Mouse (Mus musculus) embryonic facial prominence, embryonic 13.5 days (tissue): ENCODE results near the gene Foxm1. TPM values are rescaled to one million over a fixed set of nuclear protein-coding genes. Genes with fewer than 3 reads are reported as not detected.

Source experiments
- ATAC-seq: fragments of 200-750 bp; cut with Nextera tagmentation; 2 replicates; pipeline ENCODE4 v1.8.0; 2017; ENCODE audit warnings: low read depth; ENCODE audit not compliant: insufficient number of reproducible peaks, insufficient read depth, low FRiP score, low TSS enrichment
- H3K27ac ChIP-seq: fragments of 300-500 bp; sonication (generic); 2 replicates; pipeline ENCODE4 v1.5.1; 2015; ENCODE audit warnings: moderate library complexity, mild to moderate bottlenecking, inconsistent platforms
- H3K27me3 ChIP-seq: fragments of 300-500 bp; sonication (generic); 2 replicates; pipeline ENCODE4 v1.6.1; 2015; ENCODE audit warnings: mild to moderate bottlenecking, inconsistent platforms
- H3K36me3 ChIP-seq: fragments of 300-500 bp; sonication (generic); 2 replicates; pipeline ENCODE4 v1.6.1; 2015; ENCODE audit warnings: mild to moderate bottlenecking, inconsistent platforms
- H3K4me1 ChIP-seq: fragments of 300-500 bp; sonication (generic); 2 replicates; pipeline ENCODE4 v1.6.1; 2015; ENCODE audit warnings: inconsistent platforms
- H3K4me2 ChIP-seq: fragments of 300-500 bp; sonication (generic); 2 replicates; pipeline ENCODE4 v1.6.1; 2015; ENCODE audit warnings: moderate library complexity, mild to moderate bottlenecking, inconsistent platforms
- H3K4me3 ChIP-seq: fragments of 300-500 bp; sonication (generic); 2 replicates; pipeline ENCODE4 v1.5.1; 2015; ENCODE audit warnings: mild to moderate bottlenecking, inconsistent platforms
- H3K9ac ChIP-seq: fragments of 300-500 bp; sonication (generic); 2 replicates; pipeline ENCODE4 v1.6.1; 2015; ENCODE audit warnings: mild to moderate bottlenecking, inconsistent platforms
- H3K9me3 ChIP-seq: fragments of 300-500 bp; sonication (generic); 2 replicates; pipeline ENCODE4 v1.6.1; 2016; ENCODE audit warnings: inconsistent platforms
- WGBS: fragments of 180-500 bp; shearing (Covaris S2); methylation state at CpG from one replicate; pipeline ENCODE4 v1.1.7; 2015; ENCODE audit warnings: mixed read lengths; 5-methylcytosine and 5-hydroxymethylcytosine counted together
- polyA plus RNA-seq: library from polyadenylated mRNA; unstranded; fragments of >200 nt; fragmentation: Nextera tagmentation; extraction: Ambion mirVana; gene quantifications from 2 replicates; pipeline ENCODE4 v1.2.1, GENCODE M21; 2015

The Foxm1 gene
- polyA plus RNA-seq, 1 experiment from 2014 or later: 38.6 TPM

DNA sequence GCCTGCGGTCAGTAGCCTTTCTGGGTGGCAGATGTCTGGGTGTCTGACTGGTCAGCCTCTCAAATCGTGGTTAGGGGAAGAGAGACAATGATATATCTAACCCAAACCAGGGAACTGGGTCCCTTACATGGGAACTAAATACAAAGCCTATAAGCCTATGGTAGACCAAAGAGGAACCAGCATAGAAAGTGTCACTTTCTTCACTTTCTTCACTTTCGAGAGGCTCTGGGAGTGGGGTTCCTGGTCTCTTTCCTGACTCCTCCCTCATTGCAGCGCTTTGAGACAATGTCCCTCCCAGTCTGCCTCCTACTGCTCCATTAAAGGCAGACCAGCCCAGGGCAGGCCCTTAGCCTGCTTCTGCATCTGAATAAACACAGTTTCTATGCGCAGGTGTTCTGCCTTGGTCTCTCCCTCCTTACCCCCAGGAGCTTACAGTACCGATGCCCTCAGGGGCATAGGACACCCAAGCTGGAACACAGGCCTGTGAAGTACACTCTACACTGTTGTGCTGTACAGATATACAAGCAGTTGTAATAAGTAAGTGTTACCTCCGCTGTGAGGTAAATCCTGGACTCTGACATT is 45.9 kb downstream of the Foxm1 start:
- Histone ChIP-seq H3K4me1 (no peaks in the 10 kb centered on the region), H3K27me3 (no peaks in the 10 kb centered on the region), H3K9ac (no peak overlapping the region), H3K36me3 (peaks cover 70% of the 10 kb centered on the region), H3K4me2 (no peak overlapping the region), H3K27ac (no peak overlapping the region), H3K4me3 (no peak overlapping the region), H3K9me3 (no peaks in the 10 kb centered on the region)
- no peak for ATAC-seq
- WGBS: 86% methylated on average over 7 of the region's 7 CpGs

GRCm38 (mm10) chr6:128410305-128410704 is 47.5 kb downstream of the Foxm1 start:
- H3K9ac ChIP-seq: no peak overlapping the region
- H3K27me3 ChIP-seq: no peaks in the 10 kb centered on the region
- H3K9me3 ChIP-seq: no peaks in the 10 kb centered on the region
- no peak overlapping the region for H3K4me2 ChIP-seq
- no peak overlapping the region for H3K27ac ChIP-seq
- no peak overlapping the region for H3K4me3 ChIP-seq
- H3K36me3 ChIP-seq: peaks cover 69% of the 10 kb centered on the region
- H3K4me1 ChIP-seq: no peaks in the 10 kb centered on the region
- 94% methylated on average over 13 of the region's 13 CpGs for WGBS
- no peak for ATAC-seq

DNA sequence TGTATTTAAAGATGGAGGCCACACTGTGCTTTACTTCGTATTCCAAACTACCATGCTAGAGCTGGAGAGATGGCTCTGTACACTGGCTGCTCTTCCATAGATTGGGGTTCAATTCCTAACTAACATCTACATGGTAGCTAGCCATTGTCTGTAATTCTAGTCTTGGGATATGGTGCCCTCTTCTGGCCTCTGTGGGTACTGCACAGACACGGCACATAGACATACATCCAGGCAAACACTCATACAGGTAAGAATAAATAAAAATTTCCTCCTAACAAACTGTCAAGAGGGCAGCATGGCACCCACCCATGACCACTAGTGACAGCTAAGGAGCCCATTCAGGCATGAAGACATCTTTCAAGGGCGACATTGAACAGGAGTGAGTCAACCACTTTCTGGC is 48.3 kb downstream of the Foxm1 start:
- H3K9me3 ChIP-seq: no peaks in the 10 kb centered on the region
- H3K9ac ChIP-seq: no peak overlapping the region
- no peak for ATAC-seq
- H3K27me3 ChIP-seq: no peaks in the 10 kb centered on the region
- peaks cover 70% of the 10 kb centered on the region for H3K36me3 ChIP-seq
- H3K4me3 ChIP-seq: no peak overlapping the region
- H3K27ac ChIP-seq: no peak overlapping the region
- H3K4me2 ChIP-seq: no peak overlapping the region
- WGBS: 17% methylated on average over 3 of the region's 3 CpGs
- no peaks in the 10 kb centered on the region for H3K4me1 ChIP-seq

DNA sequence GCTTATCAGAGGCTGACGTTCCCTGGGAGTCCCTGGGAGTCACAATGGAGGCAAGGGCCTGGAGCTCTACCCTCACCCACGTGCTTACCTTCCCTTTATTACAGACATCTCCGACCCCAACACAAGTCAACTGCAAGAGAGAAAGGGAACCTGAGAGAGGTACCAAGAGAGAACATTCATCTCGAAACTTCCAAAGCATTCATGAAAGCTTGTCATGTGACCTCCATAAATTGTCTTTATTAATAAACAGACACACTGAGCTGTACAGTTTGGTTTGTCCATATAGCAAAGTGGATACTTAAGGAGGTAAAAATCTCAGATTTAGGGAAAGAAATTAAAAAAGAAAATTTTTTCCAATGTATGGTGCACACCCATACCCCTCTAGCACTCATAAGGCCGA is 53.4 kb downstream of the Foxm1 start:
- no peak for ATAC-seq

GRCm38 (mm10) chr6:128418076-128418475 is 55.3 kb downstream of the Foxm1 start:
- Histone ChIP-seq H3K9ac (no peak overlapping the region), H3K9me3 (no peaks in the 10 kb centered on the region), H3K27me3 (no peaks in the 10 kb centered on the region), H3K4me3 (no peak overlapping the region), H3K4me2 (no peak overlapping the region), H3K4me1 (no peaks in the 10 kb centered on the region), H3K27ac (no peak overlapping the region), H3K36me3 (peaks cover 19% of the 10 kb centered on the region)
- WGBS: 82% methylated on average over 1 of the region's 1 CpGs
- ATAC-seq: no peak

More for the DNA sequence above, 53.4 kb downstream of the Foxm1 start:
- Histone ChIP-seq H3K4me2 (no peak overlapping the region), H3K9me3 (no peaks in the 10 kb centered on the region), H3K36me3 (peaks cover 32% of the 10 kb centered on the region), H3K27ac (no peak overlapping the region), H3K4me3 (no peak overlapping the region), H3K9ac (no peak overlapping the region), H3K27me3 (no peaks in the 10 kb centered on the region), H3K4me1 (no peaks in the 10 kb centered on the region)
- WGBS: 92% methylated on average over 5 of the region's 5 CpGs

DNA sequence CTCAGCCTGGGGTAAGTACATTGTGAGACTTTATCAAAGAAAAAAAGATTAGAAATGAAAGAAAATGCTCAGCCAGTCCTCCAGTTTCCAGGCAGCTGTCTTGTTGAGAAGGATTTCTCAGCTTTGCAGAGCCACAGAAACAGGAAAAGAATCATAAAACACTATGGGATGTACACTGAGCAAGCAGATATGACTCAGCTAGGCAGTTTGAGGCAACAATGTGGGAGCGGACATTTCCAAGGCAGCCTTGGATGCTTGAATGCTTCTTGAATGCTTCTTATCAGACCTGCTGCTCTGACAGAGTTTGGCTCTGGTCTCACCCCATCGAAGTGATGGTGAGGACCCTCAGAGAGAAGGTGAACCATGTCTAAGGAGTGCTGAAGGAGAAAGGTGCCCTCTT is 58.3 kb downstream of the Foxm1 start:
- Histone ChIP-seq H3K9me3 (no peaks in the 10 kb centered on the region), H3K4me2 (no peak overlapping the region), H3K36me3 (peaks cover 10% of the 10 kb centered on the region), H3K27me3 (no peaks in the 10 kb centered on the region), H3K9ac (no peak overlapping the region), H3K4me1 (peaks cover 2% of the 10 kb centered on the region; the same call in 1 of the 2 replicates), H3K4me3 (no peak overlapping the region), H3K27ac (no peak overlapping the region)
- WGBS: 90% methylated on average over 2 of the region's 2 CpGs
- no peak for ATAC-seq

GRCm38 (mm10) chr6:128421480-128421879 is 58.7 kb downstream of the Foxm1 start:
- H3K4me3 ChIP-seq: no peak overlapping the region
- H3K9ac ChIP-seq: no peak overlapping the region
- no peak for ATAC-seq
- no peaks in the 10 kb centered on the region for H3K27me3 ChIP-seq
- H3K27ac ChIP-seq: no peak overlapping the region
- H3K9me3 ChIP-seq: no peaks in the 10 kb centered on the region
- 83% methylated on average over 3 of the region's 3 CpGs for WGBS
- peaks cover 2% of the 10 kb centered on the region; the same call in 1 of the 2 replicates for H3K4me1 ChIP-seq
- H3K36me3 ChIP-seq: peaks cover 10% of the 10 kb centered on the region
- no peak overlapping the region for H3K4me2 ChIP-seq

GRCm38 (mm10) chr6:128423496-128424268 is 60.9 kb downstream of the Foxm1 start:
- ATAC-seq: no peak
- 47% methylated on average over 16 of the region's 16 CpGs for WGBS
- peaks cover 22% of the 10 kb centered on the region for H3K36me3 ChIP-seq

DNA sequence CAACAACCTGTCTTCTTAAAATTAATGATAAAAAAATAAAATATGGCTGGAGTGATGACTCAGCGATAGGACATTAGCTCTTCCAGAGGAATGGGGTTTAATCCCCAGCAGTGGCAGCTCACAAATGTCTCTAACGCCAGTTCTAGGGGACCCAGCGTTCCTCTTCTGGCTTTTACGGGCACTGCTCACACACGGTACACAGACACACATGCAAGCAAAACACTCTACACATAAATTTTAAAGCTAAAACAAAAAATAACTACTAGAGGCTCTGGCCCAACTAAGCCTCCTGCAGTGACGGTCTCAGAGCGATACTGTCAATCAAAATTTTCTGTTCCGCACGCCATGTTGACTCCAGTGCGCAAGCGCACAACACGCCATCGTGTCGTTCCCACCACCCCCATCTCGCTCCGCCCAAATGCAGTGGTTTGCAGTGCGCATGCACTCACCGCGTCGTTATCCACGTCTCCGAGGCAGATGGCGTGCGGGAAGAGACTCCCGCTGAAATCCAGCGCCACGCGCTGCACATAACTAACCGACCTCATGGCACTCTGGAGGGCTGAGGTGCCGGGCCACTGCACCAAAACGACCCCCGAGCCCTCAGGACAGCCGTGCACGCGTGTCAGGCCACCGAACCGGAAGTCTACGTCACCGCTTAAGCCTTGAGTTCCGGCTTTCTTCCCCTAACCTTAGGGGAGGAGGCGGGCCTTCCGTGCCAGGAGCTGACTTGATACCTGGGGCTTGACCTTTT is 61.7 kb downstream of the Foxm1 start, which contains the start of gene Itfg2:
Gene Itfg2 (minus strand): TSS at position 663 of the 751 bp plus-strand sequence.
- ATAC-seq: peak; percentile 90
- peaks cover 29% of the 10 kb centered on the region for H3K36me3 ChIP-seq
- no peaks in the 10 kb centered on the region for H3K27me3 ChIP-seq
- peak within 1 kb of the TSS; percentile 77 for H3K9ac ChIP-seq
- H3K4me2 ChIP-seq: peak within 1 kb of the TSS; percentile 64
- under 1% methylated on average over 42 of the region's 42 CpGs for WGBS
- peak within 1 kb of the TSS; percentile 66 for H3K4me3 ChIP-seq
- H3K9me3 ChIP-seq: no peaks in the 10 kb centered on the region
- H3K27ac ChIP-seq: peak within 1 kb of the TSS; percentile 95
- peaks cover 2% of the 10 kb centered on the region; the same call in 1 of the 2 replicates for H3K4me1 ChIP-seq

More at GRCm38 (mm10) chr6:128423496-128424268, 60.9 kb downstream of the Foxm1 start:
- no peaks in the 10 kb centered on the region for H3K27me3 ChIP-seq
- H3K9me3 ChIP-seq: no peaks in the 10 kb centered on the region
- H3K4me2 ChIP-seq: peak overlapping the region; percentile 64
- H3K9ac ChIP-seq: peak overlapping the region; percentile 77
- H3K4me3 ChIP-seq: peak overlapping the region; percentile 66
- peaks cover 2% of the 10 kb centered on the region; the same call in 1 of the 2 replicates for H3K4me1 ChIP-seq
- H3K27ac ChIP-seq: peak overlapping the region; percentile 95

DNA sequence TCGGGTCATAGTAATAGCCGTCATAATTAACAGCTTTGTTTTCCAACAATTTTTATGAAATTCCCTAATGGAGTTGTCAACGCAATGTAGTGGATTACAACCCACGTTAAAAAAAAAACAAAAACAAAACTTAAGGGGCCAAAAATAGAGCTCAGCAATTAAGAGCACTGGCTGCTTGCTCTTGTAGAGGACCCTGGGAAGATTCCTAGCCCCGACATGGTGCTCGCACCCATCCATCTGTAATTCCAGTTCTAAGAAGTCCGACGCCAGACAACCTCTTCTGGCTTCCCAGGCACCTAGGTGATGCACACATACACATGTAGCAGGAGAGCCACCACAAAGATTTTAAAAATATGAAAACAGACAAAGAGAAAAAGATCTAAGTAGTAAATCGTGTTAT is 62.3 kb downstream of the Foxm1 start:
- Histone ChIP-seq H3K4me3 (peak overlapping the region; percentile 66), H3K4me2 (peak overlapping the region; percentile 64), H3K36me3 (peaks cover 31% of the 10 kb centered on the region), H3K27ac (peak overlapping the region; percentile 95), H3K9ac (peak overlapping the region; percentile 77), H3K27me3 (no peaks in the 10 kb centered on the region), H3K4me1 (peaks cover 2% of the 10 kb centered on the region; the same call in 1 of the 2 replicates), H3K9me3 (no peaks in the 10 kb centered on the region)
- ATAC-seq: no peak
- 15% methylated on average over 9 of the region's 9 CpGs for WGBS
